Mouse (Mus musculus): Measurements from ENCODE around the gene Nrp2.

DNA sequence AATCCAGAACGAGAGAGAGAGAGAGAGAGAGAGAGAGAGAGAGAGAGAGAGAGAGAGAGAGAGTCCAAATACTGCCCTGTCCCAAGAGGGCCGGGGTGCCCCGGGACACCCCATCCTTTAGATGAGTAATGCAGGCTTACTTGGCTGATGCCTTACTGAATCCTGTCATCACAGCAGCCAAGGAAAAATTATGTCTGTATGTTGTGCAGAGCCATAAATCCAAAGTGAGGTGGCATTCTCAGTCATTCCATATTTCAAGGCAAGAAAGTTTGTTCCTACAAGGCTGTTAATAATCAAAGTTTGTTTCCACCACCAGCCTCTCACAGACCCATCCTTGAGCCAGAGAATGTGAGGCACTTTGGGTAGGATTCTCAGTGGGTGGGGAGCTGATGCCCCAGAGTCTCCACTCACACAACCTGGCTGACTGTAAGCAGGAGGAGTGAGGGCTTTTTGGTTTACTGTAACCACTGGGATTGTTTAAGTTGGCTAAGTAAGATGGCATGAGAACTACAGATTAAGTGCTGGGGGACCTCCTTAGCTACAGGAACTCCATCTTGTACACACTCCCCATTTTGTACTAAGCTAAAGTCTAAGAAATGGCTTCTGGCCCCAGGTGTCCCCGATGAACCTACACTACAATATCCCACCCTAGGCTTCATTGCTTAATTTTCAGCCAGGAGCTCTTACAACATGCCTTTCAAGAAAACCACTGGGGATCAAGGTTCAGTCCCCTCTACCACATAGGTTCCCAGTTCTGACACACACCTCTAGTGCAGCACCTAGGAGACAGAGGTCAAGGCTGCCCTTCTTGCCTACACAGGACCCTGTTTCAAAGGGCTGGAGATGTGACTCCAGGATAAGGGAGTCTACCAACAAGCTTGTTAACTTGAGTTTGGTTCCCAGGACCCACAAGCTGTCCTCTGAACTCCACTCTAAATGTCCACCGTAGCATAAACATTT, 37.0 kb upstream of the Nrp2 start:
- no peak for TF ChIP-seq EP300 (IDR thresholded peaks at IDR 0.05; ENCODE audit: insufficient read depth, low read depth, low read length)
- no peak for TF ChIP-seq CTCF (IDR thresholded peaks at IDR 0.05; ENCODE audit: low read depth, low read length)
- no peak for TF ChIP-seq POLR2A (IDR thresholded peaks at IDR 0.05; ENCODE audit: insufficient read depth, low read length)
